Mouse (Mus musculus): ENCODE measurements around the gene Egr2.

Gene Egr2

DNA sequence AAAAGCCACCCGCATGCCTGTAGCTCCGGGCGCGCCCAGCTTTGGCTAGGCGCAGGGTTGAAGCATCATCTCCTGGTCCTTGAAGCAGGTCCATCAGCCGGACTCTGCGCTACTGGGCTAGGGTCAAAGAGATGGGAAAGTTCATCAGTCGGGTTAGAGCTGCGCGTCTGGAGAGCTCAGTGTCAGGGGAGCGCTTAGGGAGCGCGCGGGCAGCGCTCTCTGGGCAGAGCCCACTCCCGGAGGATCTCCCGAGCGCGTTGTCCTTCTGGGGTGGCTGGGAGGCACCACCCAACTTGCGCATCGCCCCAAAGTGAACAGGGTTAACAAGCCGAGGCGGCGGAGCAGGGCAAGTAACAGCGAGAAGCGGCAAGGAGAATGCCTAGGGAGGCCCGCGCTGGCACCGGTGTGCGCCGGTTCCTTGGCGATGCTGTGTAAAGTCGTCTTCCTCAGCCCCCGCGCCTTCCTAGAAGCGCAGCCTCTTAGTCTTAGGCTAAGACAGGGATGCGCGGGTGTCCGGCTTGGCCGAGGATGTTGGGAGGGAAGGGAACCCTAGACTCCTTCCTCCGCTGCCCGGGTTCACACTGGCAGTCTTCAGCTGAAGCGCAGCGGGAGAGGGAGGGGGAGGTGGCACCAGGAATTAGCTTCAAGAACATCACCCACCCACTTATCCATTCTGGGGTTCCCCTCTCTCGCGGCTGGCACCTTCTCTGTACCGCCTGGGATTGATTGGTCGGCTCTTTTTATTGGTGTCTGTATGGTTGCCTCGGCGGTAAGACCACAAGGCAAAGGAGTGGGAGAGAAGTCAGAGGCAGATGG, 3.5 kb downstream of the Egr2 start:
- peak; percentile 17; the same call in 1 of the 2 replicates for ATAC-seq (ENCODE audit: low TSS enrichment)

DNA sequence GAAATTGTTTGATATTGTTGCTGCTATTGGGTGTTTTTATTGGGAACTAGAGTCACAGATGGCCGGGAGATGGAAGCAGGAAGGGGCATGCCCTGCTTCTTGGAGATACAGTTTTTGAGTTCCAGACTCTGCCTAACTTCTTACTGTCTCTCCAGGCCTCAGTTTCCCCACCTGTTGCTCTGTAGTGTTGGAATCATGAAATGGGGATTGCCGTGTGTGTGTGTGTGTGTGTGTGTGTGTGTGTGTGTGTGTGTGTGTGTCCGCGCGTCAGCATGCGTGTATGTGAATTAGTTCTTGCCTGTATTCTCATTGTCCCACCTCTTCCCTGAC, 4.1 kb downstream of the Egr2 start:
- ATAC-seq (ENCODE audit: low TSS enrichment): no peak

DNA sequence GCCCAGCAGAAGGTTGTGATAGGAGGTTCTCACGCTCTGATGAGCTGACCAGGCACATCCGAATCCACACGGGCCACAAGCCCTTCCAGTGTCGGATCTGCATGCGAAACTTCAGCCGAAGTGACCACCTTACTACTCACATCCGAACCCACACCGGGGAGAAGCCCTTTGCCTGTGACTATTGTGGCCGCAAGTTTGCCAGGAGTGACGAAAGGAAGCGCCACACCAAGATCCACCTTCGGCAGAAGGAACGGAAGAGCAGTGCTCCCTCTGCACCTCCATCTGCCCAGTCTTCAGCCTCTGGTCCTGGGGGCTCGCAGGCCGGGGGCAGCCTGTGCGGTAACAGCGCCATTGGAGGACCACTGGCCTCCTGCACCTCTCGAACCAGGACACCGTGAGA, 5.3 kb downstream of the Egr2 start:
- no peak for ATAC-seq (ENCODE audit: low TSS enrichment)

DNA sequence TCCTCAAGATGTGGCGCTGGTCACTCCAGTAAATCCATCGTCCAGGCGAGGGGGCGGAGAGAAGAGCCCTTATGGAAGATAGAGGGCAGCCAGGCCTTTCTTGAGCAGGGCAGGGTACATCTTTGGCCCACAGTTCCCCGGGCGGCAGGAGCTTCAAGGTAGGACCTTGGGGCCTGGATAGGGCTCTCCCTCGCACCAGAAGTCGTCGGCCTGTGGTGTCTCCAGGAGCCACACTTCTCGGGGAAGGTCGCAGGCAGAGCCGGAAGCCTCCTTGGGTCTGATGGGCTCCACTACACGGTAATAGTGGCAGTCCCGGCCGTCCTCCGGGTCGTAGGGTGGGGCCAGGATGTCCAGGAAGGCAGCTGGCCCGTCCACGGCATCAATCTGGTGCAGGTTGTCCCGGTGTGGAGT, 12.6 kb downstream of the Egr2 start:
- ATAC-seq (ENCODE audit: low TSS enrichment): no peak

DNA sequence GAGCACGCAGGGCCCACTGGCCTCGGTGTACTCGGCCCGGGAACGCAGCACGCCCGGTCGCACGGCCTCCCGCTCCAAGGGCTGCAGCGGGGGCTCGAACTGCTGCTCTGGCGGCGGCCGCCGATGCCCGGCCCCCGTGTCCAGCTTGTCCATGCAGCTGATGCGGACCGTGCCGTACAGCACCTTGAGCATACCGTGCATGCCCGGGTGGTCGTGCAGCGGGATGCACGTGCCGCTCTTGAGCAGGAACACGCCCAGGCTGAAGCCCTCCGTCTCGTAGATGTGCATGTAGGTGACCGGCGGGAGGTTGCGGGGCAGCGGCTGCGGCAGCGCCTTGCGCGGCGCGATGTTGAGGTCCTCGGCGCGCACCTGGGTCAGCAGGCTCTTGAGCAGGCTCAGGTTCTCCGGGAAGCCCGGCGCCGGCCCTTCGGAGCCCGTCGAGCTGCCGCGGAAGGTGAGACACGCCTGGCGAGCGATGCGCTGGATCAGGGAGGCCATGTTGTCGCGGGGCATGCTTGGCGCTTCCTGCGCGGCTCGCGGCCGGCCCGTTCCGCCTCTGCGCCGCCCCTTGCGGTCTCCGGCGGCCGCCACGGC, 13.1 kb downstream of the Egr2 start:
- ATAC-seq (ENCODE audit: low TSS enrichment): peak; percentile 64

DNA sequence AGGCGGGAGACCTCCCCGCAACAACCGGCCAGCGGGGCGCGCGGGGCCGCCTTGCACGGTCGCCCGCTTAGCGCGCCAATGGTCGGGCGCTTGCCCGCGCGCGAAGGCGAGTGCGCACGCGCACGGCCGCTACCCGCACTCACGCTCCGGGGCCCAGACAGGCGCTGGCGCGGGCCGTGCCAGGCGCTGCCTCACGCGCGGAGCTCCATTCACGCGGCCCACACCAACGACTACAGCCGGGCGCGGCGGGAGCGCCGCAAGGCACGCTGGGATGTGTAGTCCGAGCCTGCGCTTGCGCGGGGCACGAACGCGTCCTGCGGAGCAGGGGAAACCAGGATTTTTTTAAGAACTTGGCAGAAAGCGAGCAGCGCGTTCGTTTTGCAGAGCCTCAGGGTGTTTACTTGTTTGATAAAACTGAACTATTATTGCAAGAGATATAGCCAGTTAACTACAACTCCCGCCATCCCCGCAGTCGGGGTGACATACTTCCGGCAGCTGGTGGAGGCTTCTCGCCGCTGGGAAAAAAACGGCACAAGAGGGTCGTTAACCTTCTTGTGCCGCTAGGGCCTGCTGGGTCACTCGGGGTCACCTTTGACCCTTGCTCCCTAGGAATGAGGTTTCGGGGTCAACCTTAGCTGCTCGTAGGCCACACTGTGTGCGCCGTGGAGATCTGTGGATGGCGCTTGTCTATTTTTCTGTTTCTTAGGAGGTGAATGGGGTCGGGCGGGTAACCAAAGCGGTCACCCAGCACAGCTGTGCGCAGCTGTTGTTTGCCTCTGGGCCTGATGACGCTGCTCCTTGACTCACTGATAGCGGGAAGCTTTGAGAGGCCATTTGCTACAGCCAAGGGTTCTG, 13.8 kb downstream of the Egr2 start, which contains the start of gene Ado:
Ado (minus strand) TSS at position 79 of the 855 bp plus-strand sequence.
- ATAC-seq (ENCODE audit: low TSS enrichment): peak; percentile 94

DNA sequence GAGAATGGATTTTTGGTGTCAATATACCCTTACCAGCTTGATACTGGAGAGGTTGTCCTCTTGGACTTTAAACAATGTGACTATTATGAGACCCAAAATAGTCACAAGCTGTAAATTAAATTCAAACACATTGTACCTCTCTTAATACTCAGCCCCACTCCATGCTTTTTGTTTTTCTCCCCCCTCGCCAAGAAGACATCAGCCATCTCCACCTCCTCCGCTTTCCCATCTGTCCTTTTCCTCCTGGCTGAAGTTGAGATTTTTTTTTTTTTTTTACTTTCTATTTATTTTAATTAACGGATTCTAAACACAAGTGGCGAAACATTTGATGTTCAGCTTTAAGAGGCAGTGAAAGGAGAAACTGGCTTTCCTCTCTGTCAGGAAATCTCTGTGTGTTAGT, 22.8 kb downstream of the Egr2 start:
- ATAC-seq (ENCODE audit: low TSS enrichment): peak; percentile 64; the same call in 1 of the 2 replicates

DNA sequence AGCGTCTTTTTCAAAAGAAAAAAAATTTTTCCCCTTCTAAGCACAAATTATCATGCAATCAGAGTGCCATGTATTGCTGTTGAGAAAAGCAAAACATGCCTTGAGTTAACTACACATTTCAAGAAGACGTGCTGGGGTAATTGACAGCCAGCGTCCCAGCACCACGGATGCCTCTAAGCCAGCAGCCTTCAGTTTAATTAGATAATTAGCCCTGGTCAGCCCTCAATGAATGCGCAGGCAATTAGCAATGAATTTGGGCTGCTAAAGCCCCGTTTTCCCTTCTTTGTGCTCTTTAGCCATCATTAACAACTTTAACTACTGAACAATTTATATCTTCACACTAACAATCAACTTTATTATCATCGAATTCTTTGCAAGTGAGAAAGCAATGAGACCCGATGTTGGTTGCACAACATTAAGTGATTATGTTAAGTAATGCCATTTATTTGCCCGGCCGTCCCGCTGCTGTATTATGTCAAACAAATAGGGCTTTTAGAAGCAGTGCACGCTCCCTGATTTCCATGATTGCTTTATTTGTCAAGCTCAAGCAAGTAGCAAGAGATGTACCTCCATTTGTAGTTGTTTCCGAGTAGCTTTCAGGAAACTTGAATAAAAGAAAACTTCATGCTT, 24.6 kb downstream of the Egr2 start:
- ATAC-seq (ENCODE audit: low TSS enrichment): no peak; the same call in 1 of the 2 replicates

DNA sequence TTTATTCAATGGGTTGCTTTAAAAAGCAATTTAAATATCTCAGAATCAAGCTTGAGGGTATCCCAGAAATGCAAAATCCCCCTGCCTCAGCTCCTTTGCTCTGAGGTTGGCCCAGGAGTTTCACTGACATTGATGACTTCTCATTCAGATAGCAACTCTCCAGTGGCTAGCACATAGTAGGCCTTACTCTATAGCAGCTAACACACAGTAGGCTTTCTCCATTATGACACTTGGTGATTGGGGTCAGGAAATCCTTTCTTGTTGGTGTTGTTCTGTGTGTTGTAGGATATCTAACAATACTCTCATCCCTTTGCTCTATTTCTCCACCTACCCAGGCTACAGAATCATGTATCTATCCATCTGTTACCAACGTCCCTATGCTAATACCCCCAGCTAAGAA, 25.9 kb downstream of the Egr2 start:
- ATAC-seq (ENCODE audit: low TSS enrichment): no peak

DNA sequence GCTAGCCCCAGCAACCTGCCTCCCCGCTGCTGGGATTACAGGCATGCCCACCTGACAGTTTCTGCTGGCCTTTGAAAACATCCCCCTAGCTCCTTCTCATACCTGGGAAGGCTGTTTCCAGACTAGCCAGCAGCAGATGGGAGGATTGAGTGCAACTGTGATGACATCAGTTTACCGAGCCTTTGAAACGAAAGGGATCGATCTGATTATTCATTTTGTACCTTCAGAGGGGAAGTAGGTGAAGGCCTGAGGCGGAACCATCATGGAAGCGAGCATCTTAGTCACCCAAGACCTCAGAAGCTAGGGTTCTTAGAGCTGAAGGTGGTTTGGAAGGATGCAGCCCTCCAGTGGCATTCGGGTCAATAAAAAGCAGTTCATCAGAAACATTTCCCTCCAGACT, 29.2 kb downstream of the Egr2 start:
- no peak for ATAC-seq (ENCODE audit: low TSS enrichment)

DNA sequence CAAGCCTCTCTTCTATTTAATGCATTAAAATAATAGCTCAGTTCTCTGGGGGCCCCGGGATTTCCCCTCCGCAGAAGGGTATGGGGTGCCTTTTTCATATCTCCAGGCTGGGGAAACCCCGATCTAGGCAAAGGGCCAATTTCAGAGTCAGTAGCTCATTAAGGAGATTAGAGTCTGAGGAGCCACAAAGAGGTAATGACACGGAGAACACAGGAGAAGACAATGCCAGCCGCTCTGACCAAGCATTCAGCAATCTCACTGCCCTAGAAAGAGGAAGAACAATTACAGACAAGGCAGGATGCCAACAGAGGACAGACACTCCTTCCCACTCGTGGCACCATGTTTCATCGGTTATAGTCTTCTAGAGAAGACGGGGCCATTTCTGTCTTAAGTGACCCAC, 30.8 kb downstream of the Egr2 start:
- ATAC-seq (ENCODE audit: low TSS enrichment): no peak

DNA sequence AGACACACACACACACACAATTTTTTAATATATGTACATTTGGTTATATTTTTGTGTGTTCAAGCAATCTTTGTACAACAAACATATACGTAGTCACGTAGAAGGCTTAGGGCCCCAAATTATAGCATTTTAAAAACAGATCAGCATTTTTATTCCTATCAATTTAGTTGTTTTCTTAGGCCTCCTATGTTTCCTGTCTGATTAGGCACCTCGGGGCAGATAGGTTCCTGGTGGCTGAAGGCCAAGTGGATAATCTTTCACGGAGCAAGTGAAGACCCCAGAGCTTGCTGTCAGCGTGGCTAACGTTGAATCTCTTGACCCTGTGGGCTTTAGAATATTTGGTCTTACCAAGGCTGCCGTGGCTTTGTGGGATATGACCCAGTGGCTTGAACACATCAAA, 34.3 kb downstream of the Egr2 start:
- ATAC-seq (ENCODE audit: low TSS enrichment): no peak

DNA sequence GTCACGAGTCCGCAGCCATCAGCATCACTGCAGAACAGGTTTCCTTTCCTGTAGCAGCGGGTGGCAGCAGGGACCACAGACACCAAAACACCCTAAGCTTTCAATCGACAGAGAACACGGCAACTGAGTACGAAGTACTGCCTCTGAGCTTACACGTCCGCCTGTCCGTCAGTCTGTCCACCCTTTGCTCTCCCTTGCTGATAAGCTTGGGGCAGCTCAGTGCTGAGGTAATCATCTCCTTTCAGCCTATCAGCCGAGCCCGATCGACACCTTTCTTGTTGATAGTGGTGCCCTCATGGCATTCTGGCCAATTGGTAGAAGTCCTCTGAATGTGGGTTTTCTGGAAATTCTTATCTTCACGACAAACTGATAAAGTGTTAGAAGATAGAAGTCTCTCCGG, 36.2 kb downstream of the Egr2 start:
- ATAC-seq (ENCODE audit: low TSS enrichment): no peak

DNA sequence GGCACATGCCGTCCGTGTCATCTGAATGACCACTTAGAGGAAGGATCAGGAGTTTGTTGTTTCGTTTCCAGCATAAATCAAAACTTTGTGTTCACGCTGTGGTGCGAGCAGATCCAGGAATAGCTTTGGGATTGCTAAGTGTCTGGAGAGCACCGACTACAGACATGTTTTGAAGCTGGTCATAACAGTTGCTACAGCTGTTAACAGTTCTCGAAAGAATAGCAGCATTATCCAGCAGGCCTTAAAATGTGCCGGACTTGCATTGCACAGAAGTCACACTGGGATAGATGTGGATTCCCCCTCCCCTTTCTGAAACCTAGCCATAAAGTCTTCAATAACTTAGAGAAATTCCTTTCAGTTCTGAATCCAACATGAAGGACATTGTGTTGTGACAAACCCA, 38.0 kb downstream of the Egr2 start:
- no peak for ATAC-seq (ENCODE audit: low TSS enrichment)

DNA sequence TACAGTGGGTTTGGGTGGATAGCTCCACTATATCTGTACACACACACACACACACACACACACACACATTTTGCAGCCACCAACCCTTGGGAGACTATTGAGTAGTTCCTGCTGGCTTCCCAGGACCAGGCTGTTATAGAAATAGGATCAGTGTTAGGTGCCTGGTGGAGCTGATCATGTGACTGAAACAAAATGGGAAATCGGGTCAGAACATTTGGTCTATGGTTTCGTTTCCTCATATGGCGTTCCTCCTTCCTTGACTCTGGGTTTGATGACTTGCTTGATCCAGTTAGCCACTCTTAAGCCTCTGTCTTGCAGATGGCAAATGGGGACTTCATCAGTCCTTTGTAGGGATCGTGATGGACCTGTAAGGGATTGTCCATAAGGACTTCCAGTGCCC, 44.6 kb downstream of the Egr2 start:
- no peak for ATAC-seq (ENCODE audit: low TSS enrichment)

DNA sequence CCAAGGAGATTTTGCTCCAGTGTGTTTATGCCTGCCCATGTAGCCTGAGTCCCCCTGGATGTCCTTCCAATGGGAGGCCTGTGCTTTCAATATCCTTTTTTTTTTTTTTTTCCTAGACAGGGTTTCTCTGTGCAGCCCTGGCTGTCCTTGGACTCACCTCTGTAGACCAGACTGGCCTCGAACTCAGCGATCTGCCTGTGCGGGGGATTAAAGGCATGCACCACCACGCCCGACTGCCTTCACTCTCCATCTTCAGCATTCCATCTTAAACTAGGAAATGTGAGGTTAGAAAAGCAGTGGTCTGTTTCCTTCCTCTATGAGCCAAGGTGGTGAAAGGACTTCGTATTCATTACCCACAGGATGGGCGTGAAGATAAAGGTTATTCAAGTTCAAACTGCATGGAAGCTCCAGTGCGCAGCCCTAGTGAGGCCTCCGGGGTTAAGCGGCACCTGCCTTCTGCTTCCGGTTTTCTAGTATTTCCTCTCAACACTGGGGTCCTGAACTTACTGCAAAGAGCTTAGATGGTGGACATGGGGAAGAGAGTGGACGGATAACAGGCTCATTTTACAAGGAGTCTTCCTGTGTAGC, 46.5 kb downstream of the Egr2 start:
- no peak for ATAC-seq (ENCODE audit: low TSS enrichment)

DNA sequence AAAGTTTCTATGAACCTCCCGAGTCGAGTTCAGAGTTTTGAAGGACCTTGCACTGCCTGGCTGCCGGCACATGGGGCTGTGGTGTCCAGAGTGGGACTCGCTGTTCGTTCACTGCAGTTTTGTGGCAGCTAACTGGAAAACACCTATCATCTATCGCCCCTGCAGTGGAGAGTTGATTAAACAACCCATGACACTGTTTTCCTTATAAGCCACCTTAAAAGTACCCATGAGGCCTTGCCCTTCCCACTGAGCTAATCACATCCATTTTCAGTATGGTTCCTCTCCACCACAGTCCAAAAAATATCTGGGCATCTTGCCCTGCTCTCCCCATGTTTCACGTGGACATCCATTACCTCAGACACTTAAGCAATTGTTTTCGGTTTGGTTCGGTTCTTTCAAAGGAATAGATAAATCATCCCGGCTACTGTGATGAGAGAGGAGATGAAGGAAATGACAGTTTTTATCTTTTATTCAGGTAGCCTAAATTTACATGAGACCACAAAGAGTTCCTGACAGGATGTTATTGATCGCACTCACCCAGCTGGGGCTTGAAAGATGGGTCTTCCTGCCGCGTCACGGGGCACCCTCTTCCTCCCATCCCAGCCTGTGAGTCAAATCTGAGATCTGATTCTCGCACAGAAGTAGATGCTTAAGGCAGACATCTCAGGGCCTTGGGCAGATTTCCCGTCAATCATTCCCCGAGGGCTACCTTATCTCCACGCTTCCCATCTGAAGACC, 50.8 kb downstream of the Egr2 start:
- ATAC-seq (ENCODE audit: low TSS enrichment): no peak

All from frontal cortex, adult (tissue).